Mouse (Mus musculus) heart, adult 2 months (tissue): Measurements from ENCODE around the gene Fam98c. TPM values are rescaled to one million over a fixed set of nuclear protein-coding genes. Genes with fewer than 3 reads are reported as not detected.
"Not testable (repeated sequence)": the region's sequence is repeated elsewhere in the genome, so short reads cannot be mapped to it uniquely, and the experiment has no call there.

Experiments
- DNase-seq, 2 experiments: peaks; one replicate each; pipeline ENCODE4 v3.0.0; 2021
- H3K27ac ChIP-seq: fragments of 200-600 bp; 2 replicates; pipeline ENCODE4 v1.8.1; 2022
- H3K27me3 ChIP-seq: fragments of 200-500 bp; 2 replicates; pipeline ENCODE4 v1.6.1; 2012; ENCODE audit warnings: mild to moderate bottlenecking, low read length, inconsistent platforms, mixed read lengths; ENCODE audit not compliant: control insufficient read depth, insufficient read depth
- H3K36me3 ChIP-seq: fragments of 200-500 bp; 2 replicates; pipeline ENCODE4 v1.6.1; 2012; ENCODE audit warnings: low read length, inconsistent platforms; ENCODE audit not compliant: control insufficient read depth, insufficient read depth
- H3K4me1 ChIP-seq: fragments of 200-500 bp; 2 replicates; pipeline ENCODE4 v1.6.1; 2011; ENCODE audit warnings: low read length; ENCODE audit not compliant: control insufficient read depth, insufficient read depth
- H3K4me3 ChIP-seq: fragments of 200-600 bp; 2 replicates; pipeline ENCODE4 v1.8.1; 2022
- H3K79me2 ChIP-seq: fragments of 200-500 bp; replicated peaks from 2 replicates; pipeline ENCODE4 v1.6.1; 2012; ENCODE audit warnings: mild to moderate bottlenecking, inconsistent platforms, low read length, moderate library complexity, mixed read lengths; ENCODE audit not compliant: control insufficient read depth, insufficient read depth
- H3K9ac ChIP-seq: fragments of 200-500 bp; 2 replicates; pipeline ENCODE4 v1.6.1; 2012; ENCODE audit warnings: low read depth, mild to moderate bottlenecking, control low read depth, inconsistent platforms, low read length, mixed read lengths
- CTCF ChIP-seq: fragments of 200-600 bp; IDR thresholded peaks from 2 replicates; pipeline ENCODE4 v1.8.1; 2022; ENCODE audit warnings: antibody characterized with exemption, mild to moderate bottlenecking, moderate library complexity
- EP300 ChIP-seq: fragments of 200-500 bp; IDR thresholded peaks from 2 replicates; pipeline ENCODE4 v1.6.1; 2011; ENCODE audit warnings: low read depth, low read length, control low read depth; ENCODE audit not compliant: insufficient read depth
- POLR2A ChIP-seq: fragments of 200-500 bp; IDR thresholded peaks from 2 replicates; pipeline ENCODE4 v1.6.1; 2011; ENCODE audit warnings: mild to moderate bottlenecking, low read depth, low read length, control low read depth; ENCODE audit not compliant: insufficient read depth
- WGBS: fragments of 180-500 bp; shearing (Covaris S2); methylation state at CpG from one replicate; pipeline ENCODE4 v1.1.7; 2018; 5-methylcytosine and 5-hydroxymethylcytosine counted together
- intact Hi-C: fragments of 180-260 bp; cut with DNase I; formaldehyde crosslinking; loops from one replicate; pipeline ENCODE4 v1.15.1; 2025
- polyA plus RNA-seq: library from polyadenylated mRNA; depleted of rRNA; stranded (reverse); fragments of >200 nt; gene quantifications from 2 replicates; pipeline ENCODE4 v1.2.3, GENCODE M21; 2012
- total RNA-seq, 2 experiments: library from RNA; stranded (reverse); gene quantifications; 2 replicates each; pipeline ENCODE4 v1.2.3; 2021

Fam98c gene
- total and polyA plus RNA-seq, 3 experiments, result 10.4 to 18.0 (median 12.7) TPM

DNA sequence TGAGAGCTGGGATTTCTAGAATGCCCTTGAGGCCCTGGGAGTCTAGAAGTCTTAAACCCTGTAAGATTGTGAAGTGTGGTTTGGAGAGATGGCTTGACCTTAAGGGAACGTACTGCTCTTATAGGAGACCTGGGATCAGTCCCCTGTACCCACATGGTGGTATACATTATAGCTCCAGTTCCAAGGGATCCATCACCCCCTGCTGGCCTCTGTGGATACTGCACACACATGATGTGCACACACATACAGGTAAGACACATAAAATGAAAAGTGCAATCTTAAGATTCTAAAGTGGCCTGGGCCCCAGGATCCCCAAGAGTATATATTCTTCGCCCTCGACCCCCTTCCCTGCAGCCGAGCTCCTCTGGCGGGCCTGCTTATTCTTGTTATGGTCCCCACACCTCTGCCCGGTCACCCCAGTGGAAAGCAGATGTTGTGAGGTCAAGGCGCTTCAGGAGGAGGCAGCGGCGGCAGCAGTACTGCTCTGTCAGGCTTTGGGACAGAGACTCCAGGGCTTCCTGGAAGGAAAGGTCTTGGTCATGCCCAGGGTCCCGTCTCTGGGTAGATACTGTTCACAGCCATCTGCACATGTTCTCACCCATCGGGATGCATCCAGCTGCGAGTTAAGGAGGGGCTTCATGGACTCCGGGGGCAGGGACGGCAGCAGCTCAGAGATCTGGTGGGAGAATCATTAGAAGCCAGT lies 1.9 kb downstream of the Fam98c start:
- H3K27me3 ChIP-seq, result peaks cover under 1% of the 10 kb centered on the region; the same call in 1 of the 2 replicates
- TF ChIP-seq POLR2A, result no peak
- peak; percentile 37 for TF ChIP-seq CTCF
- no peak for TF ChIP-seq EP300
- no peak overlapping the region for H3K27ac ChIP-seq
- intact Hi-C loops, result no loop called here
- DNase-seq, result no peak
- peaks cover 2% of the 10 kb centered on the region; the same call in 1 of the 2 replicates for H3K4me1 ChIP-seq
- H3K36me3 ChIP-seq, result no peaks in the 10 kb centered on the region
- no peak overlapping the region for H3K4me3 ChIP-seq
- WGBS, result 95% methylated on average over 14 of the region's 14 CpGs
- no peak overlapping the region for H3K9ac ChIP-seq
- no peaks in the 10 kb centered on the region for H3K79me2 ChIP-seq

DNA sequence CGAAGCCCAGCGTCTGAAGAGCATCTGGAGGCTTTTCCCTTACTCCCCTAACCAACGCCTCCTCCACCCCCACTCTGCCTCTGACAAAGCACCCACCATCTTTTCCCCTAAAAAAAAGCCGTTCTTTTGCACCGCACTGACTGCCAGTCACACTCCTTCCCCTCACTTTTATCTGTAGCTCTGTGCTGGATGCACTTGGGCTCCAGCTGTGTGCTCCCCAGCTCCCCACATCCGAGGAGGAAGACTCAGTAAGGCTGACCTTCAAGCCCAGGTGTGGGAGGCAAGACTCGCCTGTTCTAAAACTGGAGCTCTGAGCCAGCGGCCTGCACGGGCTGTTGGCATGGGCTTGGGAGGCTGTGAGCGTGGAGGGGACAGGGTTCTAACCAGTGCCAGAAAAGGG lies 4.5 kb downstream of the Fam98c start:
- Histone ChIP-seq H3K79me2 (no peaks in the 10 kb centered on the region), H3K36me3 (no peaks in the 10 kb centered on the region), H3K4me3 (no peak overlapping the region), H3K27me3 (no peaks in the 10 kb centered on the region), H3K4me1 (peaks cover 2% of the 10 kb centered on the region; the same call in 1 of the 2 replicates), H3K27ac (no peak overlapping the region), H3K9ac (no peak overlapping the region)
- WGBS, result 61% methylated on average over 10 of the region's 10 CpGs
- intact Hi-C loops, result no loop called here
- DNase-seq, result no peak
- no peak for TF ChIP-seq POLR2A
- TF ChIP-seq EP300, result no peak
- no peak for TF ChIP-seq CTCF

- intact Hi-C loops, result no loop called here
- H3K4me3 ChIP-seq, result no peak overlapping the region
- H3K9ac ChIP-seq, result no peak overlapping the region
- H3K79me2 ChIP-seq, result no peaks in the 10 kb centered on the region
- DNase-seq, result no peak
- H3K27ac ChIP-seq, result no peak overlapping the region
- no peaks in the 10 kb centered on the region for H3K27me3 ChIP-seq
- H3K36me3 ChIP-seq, result no peaks in the 10 kb centered on the region
- WGBS, result 88% methylated on average over 15 of the region's 15 CpGs
- TF ChIP-seq EP300 (no peak), POLR2A (no peak), CTCF (no peak)
- no peaks in the 10 kb centered on the region for H3K4me1 ChIP-seq
These were observed 7.3 kb downstream of the Fam98c start for GRCm38 (mm10) chr7:29148771-29149170.

GRCm38 (mm10) chr7:29146625-29147367 lies 9.2 kb downstream of the Fam98c start:
- no peak for DNase-seq
- Histone ChIP-seq H3K9ac (no peak overlapping the region), H3K4me1 (no peaks in the 10 kb centered on the region), H3K4me3 (no peak overlapping the region), H3K36me3 (no peaks in the 10 kb centered on the region), H3K27me3 (no peaks in the 10 kb centered on the region), H3K27ac (no peak overlapping the region), H3K79me2 (no peaks in the 10 kb centered on the region)
- 88% methylated on average over 7 of the region's 7 CpGs for WGBS
- intact Hi-C loops, result no loop called here
- TF ChIP-seq POLR2A (no peak), EP300 (no peak), CTCF (no peak)

GRCm38 (mm10) chr7:29144006-29144405 lies 12.0 kb downstream of the Fam98c start:
- no peaks in the 10 kb centered on the region for H3K36me3 ChIP-seq

GRCm38 (mm10) chr7:29141416-29141815 lies 14.6 kb downstream of the Fam98c start:
- Histone ChIP-seq H3K27me3 (no peaks in the 10 kb centered on the region), H3K79me2 (no peaks in the 10 kb centered on the region), H3K4me3 (no peak overlapping the region), H3K36me3 (no peaks in the 10 kb centered on the region), H3K27ac (no peak overlapping the region), H3K4me1 (no peaks in the 10 kb centered on the region), H3K9ac (no peak overlapping the region)
- no peak for DNase-seq
- 75% methylated on average over 8 of the region's 8 CpGs for WGBS
- intact Hi-C loops, result no loop called here
- TF ChIP-seq POLR2A (no peak), CTCF (no peak), EP300 (no peak)

More at GRCm38 (mm10) chr7:29144006-29144405, 12.0 kb downstream of the Fam98c start:
- no peaks in the 10 kb centered on the region for H3K4me1 ChIP-seq
- H3K27ac ChIP-seq, result no peak overlapping the region
- no peaks in the 10 kb centered on the region for H3K79me2 ChIP-seq
- peak in 1 of 2 experiments; percentile 29 for DNase-seq
- TF ChIP-seq POLR2A (no peak), EP300 (no peak), CTCF (no peak)
- 74% methylated on average over 4 of the region's 4 CpGs for WGBS
- no peak overlapping the region for H3K9ac ChIP-seq
- intact Hi-C loops, result no loop called here
- no peak overlapping the region for H3K4me3 ChIP-seq
- H3K27me3 ChIP-seq, result no peaks in the 10 kb centered on the region

GRCm38 (mm10) chr7:29139237-29139636 lies 16.8 kb downstream of the Fam98c start:
- WGBS, result 87% methylated on average over 3 of the region's 4 CpGs
- H3K4me3 ChIP-seq, result not testable (repeated sequence)

More at GRCm38 (mm10) chr7:29139237-29139636, 16.8 kb downstream of the Fam98c start:
- H3K36me3 ChIP-seq, H3K9ac ChIP-seq, intact Hi-C loops, H3K27me3 ChIP-seq, H3K79me2 ChIP-seq, H3K27ac ChIP-seq, DNase-seq, H3K4me1 ChIP-seq: not testable (repeated sequence)
